Mouse (Mus musculus): ENCODE results near the gene Ppm1m. TPM values are rescaled to one million over a fixed set of nuclear protein-coding genes. Genes with fewer than 3 reads are reported as not detected.
A peak's percentile ranks its signal among the peaks of the same experiment; 100 is the strongest.

The Ppm1m gene
- polyA plus RNA-seq, 1 experiment from 2014 or later = 11.5 TPM

DNA sequence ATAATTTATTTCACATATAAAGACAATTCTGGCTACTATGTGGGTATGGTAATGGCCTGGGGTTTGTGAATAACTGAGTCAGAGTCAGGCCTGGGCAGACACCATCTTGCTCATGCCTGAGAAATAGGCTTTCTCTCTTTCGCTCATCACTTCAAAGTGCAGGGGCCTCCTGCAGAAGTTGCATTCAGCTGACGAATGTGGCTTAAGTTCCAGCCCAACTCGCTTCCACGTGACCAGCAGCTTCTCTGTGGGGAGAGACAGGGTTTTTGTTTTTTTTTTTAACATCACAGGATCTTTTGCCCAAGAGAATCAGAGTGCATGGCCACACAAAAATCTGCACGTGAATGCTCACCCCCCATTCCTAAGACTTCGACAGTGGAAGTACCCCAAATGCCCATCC is 34.4 kb upstream of the Ppm1m start:
- Histone ChIP-seq H3K9me3 (replicated peaks; ENCODE audit: control insufficient read depth, low read length) (no peaks in the 10 kb centered on the region), H3K27ac (ENCODE audit: low read length) (no peak overlapping the region), H3K9ac (ENCODE audit: low read depth, low read length) (no peak overlapping the region), H3K4me3 (ENCODE audit: low read depth, low read length) (no peak overlapping the region), H3K36me3 (ENCODE audit: control insufficient read depth, insufficient read depth) (peaks cover 26% of the 10 kb centered on the region), H3K27me3 (ENCODE audit: control insufficient read depth, insufficient read depth, low read depth, low read length) (no peaks in the 10 kb centered on the region), H3K4me2 (ENCODE audit: low read depth, low read length) (no peak overlapping the region), H3K4me1 (ENCODE audit: control insufficient read depth, low read depth, low read length) (no peaks in the 10 kb centered on the region; the same call in 1 of the 2 replicates)
- no peak for ATAC-seq (ENCODE audit: low read depth)
- WGBS (ENCODE audit: insufficient replicate concordance) = 75% methylated on average over 6 of the region's 6 CpGs

DNA sequence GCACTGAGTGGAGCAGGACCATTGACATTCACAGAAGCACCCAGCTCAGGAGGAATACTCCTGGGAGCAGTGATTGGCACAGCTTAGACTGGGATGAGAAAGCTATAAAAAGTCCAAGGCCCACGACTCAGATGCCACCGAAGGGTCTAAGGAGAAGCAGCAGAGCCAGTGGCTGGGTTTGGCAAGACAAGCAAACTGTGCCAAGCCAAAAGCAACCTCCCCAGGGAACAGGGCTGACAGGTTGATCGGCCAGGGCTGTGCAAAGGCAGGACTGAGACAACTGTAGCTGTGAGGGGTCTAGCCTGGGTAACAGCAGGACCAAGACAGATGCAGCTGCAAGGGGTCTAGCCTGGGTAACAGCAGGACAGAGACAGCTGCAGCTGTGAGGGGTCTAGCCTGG is 33.4 kb upstream of the Ppm1m start:
- Histone ChIP-seq H3K27me3 (ENCODE audit: control insufficient read depth, insufficient read depth, low read depth, low read length) (no peaks in the 10 kb centered on the region), H3K4me3 (ENCODE audit: low read depth, low read length) (no peak overlapping the region), H3K36me3 (ENCODE audit: control insufficient read depth, insufficient read depth) (peaks cover 20% of the 10 kb centered on the region), H3K4me2 (ENCODE audit: low read depth, low read length) (no peak overlapping the region), H3K27ac (ENCODE audit: low read length) (no peak overlapping the region), H3K9me3 (replicated peaks; ENCODE audit: control insufficient read depth, low read length) (no peaks in the 10 kb centered on the region), H3K4me1 (ENCODE audit: control insufficient read depth, low read depth, low read length) (no peaks in the 10 kb centered on the region; the same call in 1 of the 2 replicates), H3K9ac (ENCODE audit: low read depth, low read length) (no peak overlapping the region)
- ATAC-seq (ENCODE audit: low read depth) = no peak
- 70% methylated on average over 3 of the region's 3 CpGs for WGBS (ENCODE audit: insufficient replicate concordance)

DNA sequence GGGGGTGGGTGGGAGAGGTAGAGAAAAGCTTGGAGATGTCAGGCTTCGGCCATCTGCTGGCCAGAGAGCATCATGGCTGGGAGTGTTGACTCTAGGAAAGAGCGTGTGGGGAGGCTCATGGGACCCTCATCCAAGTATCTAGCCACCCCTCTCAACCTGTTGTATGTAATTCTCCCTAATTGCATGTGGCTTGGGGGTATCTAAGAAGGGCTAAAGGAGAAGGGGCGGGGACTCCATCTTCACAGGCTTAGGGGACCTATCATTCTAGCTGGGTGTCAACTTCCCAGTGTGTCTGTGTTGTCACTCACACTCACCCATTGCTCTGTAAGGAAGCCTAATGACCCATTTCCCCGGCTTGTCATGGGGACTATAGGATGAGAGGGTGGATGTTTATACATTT is 32.3 kb upstream of the Ppm1m start:
- no peak for ATAC-seq (ENCODE audit: low read depth)
- Histone ChIP-seq H3K9ac (ENCODE audit: low read depth, low read length) (no peak overlapping the region), H3K4me1 (ENCODE audit: control insufficient read depth, low read depth, low read length) (no peaks in the 10 kb centered on the region; the same call in 1 of the 2 replicates), H3K36me3 (ENCODE audit: control insufficient read depth, insufficient read depth) (peaks cover 13% of the 10 kb centered on the region), H3K4me3 (ENCODE audit: low read depth, low read length) (no peak overlapping the region), H3K4me2 (ENCODE audit: low read depth, low read length) (no peak overlapping the region), H3K27me3 (ENCODE audit: control insufficient read depth, insufficient read depth, low read depth, low read length) (0 out of 2 replicates have a peak, but pooled peaks cover 3% of the 10 kb centered on the region), H3K27ac (ENCODE audit: low read length) (no peak overlapping the region), H3K9me3 (replicated peaks; ENCODE audit: control insufficient read depth, low read length) (no peaks in the 10 kb centered on the region)
- 65% methylated on average over 4 of the region's 4 CpGs for WGBS (ENCODE audit: insufficient replicate concordance)

DNA sequence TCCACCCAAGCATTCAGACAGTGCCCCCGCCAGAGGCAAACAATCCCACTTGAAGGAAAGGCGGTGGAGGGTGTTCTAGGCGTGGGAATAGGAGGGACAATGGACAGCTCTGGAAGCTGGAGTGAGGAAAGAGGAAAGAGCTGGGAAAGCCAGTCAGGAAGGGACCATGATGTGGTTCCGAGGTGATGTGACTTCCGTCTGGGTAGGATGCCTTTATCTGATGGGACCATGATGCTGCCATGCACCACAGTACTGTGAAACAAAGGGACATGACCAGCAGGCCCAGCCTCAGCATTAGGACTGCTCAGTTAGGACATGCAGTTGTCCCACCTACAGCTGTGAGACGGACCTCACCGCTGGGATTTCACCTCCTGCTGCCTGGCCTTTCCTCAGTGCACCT is 31.7 kb upstream of the Ppm1m start:
- H3K9me3 ChIP-seq (replicated peaks; ENCODE audit: control insufficient read depth, low read length) = no peaks in the 10 kb centered on the region
- no peak overlapping the region for H3K27ac ChIP-seq (ENCODE audit: low read length)
- peaks cover 11% of the 10 kb centered on the region for H3K36me3 ChIP-seq (ENCODE audit: control insufficient read depth, insufficient read depth)
- H3K4me3 ChIP-seq (ENCODE audit: low read depth, low read length) = no peak overlapping the region
- ATAC-seq (ENCODE audit: low read depth) = no peak
- no peak overlapping the region for H3K4me2 ChIP-seq (ENCODE audit: low read depth, low read length)
- H3K4me1 ChIP-seq (ENCODE audit: control insufficient read depth, low read depth, low read length) = no peaks in the 10 kb centered on the region; the same call in 1 of the 2 replicates
- peaks cover 7% of the 10 kb centered on the region for H3K27me3 ChIP-seq (ENCODE audit: control insufficient read depth, insufficient read depth, low read depth, low read length)
- WGBS (ENCODE audit: insufficient replicate concordance) = 51% methylated on average over 7 of the region's 7 CpGs
- H3K9ac ChIP-seq (ENCODE audit: low read depth, low read length) = no peak overlapping the region

DNA sequence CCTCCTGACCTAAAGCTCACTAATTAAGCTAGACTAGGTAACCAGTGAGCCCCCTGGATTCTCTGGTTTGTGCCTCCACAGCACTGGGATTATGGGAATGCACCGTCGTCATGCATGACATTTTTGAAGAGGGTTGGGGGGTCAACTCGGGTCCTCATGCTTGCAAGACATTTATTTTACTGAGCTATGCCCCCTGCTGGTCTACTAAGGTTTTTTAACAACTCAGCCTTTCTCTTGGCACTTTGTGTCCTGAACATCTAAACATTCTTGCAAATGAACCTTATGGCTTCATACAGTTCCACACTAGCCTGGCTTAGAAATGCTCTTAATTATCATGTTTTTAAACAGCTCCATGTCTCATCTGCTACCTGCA is 31.2 kb upstream of the Ppm1m start:
- Histone ChIP-seq H3K4me2 (ENCODE audit: low read depth, low read length) (no peak overlapping the region), H3K4me1 (ENCODE audit: control insufficient read depth, low read depth, low read length) (no peaks in the 10 kb centered on the region; the same call in 1 of the 2 replicates), H3K9ac (ENCODE audit: low read depth, low read length) (no peak overlapping the region), H3K9me3 (replicated peaks; ENCODE audit: control insufficient read depth, low read length) (no peaks in the 10 kb centered on the region), H3K27me3 (ENCODE audit: control insufficient read depth, insufficient read depth, low read depth, low read length) (peaks cover 12% of the 10 kb centered on the region), H3K36me3 (ENCODE audit: control insufficient read depth, insufficient read depth) (peaks cover 10% of the 10 kb centered on the region), H3K4me3 (ENCODE audit: low read depth, low read length) (no peak overlapping the region), H3K27ac (ENCODE audit: low read length) (peak overlapping the region; percentile 21; the same call in 1 of the 2 replicates)
- WGBS (ENCODE audit: insufficient replicate concordance) = 23% methylated on average over 3 of the region's 3 CpGs
- no peak for ATAC-seq (ENCODE audit: low read depth)

DNA sequence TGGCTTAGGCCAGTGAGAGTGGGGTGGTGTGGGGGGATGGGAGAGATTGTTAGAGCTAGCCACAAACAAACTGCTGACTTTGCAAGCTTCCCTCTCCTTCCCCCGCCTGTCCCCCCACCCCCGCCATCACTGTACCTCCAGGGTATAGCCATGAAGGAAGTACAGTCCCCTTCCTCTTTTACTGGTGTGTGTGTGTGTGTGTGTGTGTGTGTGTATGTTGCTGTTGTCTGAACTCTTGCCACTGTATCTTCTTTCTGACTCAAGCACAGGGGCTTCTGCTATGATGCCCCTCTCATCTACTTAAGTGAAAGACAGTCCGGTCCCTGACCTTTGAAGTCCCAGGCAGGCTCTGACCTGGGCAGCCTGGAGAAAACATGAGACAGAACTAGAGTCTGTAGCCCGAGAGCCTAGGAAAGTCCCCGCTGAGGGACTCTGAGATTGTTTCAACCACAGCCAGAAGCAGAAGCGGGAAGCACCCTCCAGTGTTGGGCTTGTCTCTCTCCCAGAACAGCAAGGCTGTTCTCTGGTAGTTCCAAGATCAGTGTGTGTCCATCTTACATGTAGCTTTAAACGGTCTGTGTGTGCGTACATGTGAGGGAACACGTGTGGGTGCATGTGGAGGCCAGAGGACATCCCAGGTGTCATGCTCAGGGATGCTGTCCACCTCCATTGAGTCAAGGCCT is 30.6 kb upstream of the Ppm1m start:
- peaks cover 6% of the 10 kb centered on the region; the same call in 1 of the 2 replicates for H3K36me3 ChIP-seq (ENCODE audit: control insufficient read depth, insufficient read depth)
- no peak overlapping the region for H3K9ac ChIP-seq (ENCODE audit: low read depth, low read length)
- H3K4me3 ChIP-seq (ENCODE audit: low read depth, low read length) = no peak overlapping the region
- no peak overlapping the region for H3K4me2 ChIP-seq (ENCODE audit: low read depth, low read length)
- peak overlapping the region; percentile 21; the same call in 1 of the 2 replicates for H3K27ac ChIP-seq (ENCODE audit: low read length)
- H3K9me3 ChIP-seq (replicated peaks; ENCODE audit: control insufficient read depth, low read length) = no peaks in the 10 kb centered on the region
- 40% methylated on average over 9 of the region's 9 CpGs for WGBS (ENCODE audit: insufficient replicate concordance)
- peak; percentile 49 for ATAC-seq (ENCODE audit: low read depth)
- peaks cover 18% of the 10 kb centered on the region for H3K27me3 ChIP-seq (ENCODE audit: control insufficient read depth, insufficient read depth, low read depth, low read length)
- H3K4me1 ChIP-seq (ENCODE audit: control insufficient read depth, low read depth, low read length) = no peaks in the 10 kb centered on the region; the same call in 1 of the 2 replicates

DNA sequence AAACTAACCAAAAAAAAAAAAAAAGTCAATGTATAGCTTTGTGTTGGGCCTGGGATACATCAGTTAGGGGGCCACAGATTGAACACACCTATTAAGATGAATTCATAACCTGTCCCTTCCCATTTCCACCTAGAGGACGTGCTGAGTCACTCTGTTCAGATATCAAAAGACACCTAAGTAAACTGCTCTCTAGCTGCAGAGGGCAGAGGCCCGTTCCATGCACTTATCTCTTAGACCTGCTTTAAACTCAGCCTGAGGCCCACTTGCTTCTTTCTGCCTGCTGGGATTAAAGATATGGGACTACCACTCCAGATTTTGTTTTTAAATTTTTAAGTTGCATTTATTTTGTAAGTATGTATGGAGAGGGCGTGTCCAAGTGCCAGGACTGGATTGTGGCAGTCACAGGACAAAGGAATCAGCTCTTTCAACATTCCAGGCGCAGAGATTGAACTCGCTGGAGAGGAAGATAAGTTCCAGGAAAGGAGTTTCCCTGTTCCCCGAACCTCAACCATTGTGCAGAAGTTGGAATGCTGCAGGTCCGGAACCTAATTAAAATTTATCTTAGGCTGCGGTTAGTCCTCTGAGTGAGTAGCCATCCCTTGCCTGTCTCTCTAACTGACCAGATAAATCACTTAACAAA is 28.4 kb upstream of the Ppm1m start:
- Histone ChIP-seq H3K36me3 (ENCODE audit: control insufficient read depth, insufficient read depth) (no peaks in the 10 kb centered on the region), H3K27me3 (ENCODE audit: control insufficient read depth, insufficient read depth, low read depth, low read length) (peaks cover 26% of the 10 kb centered on the region), H3K9me3 (replicated peaks; ENCODE audit: control insufficient read depth, low read length) (no peaks in the 10 kb centered on the region), H3K4me1 (ENCODE audit: control insufficient read depth, low read depth, low read length) (no peaks in the 10 kb centered on the region; the same call in 1 of the 2 replicates), H3K4me2 (ENCODE audit: low read depth, low read length) (no peak overlapping the region), H3K9ac (ENCODE audit: low read depth, low read length) (no peak overlapping the region), H3K27ac (ENCODE audit: low read length) (no peak overlapping the region), H3K4me3 (ENCODE audit: low read depth, low read length) (no peak overlapping the region)
- WGBS (ENCODE audit: insufficient replicate concordance) = 45% methylated on average over 8 of the region's 8 CpGs
- ATAC-seq (ENCODE audit: low read depth) = no peak

DNA sequence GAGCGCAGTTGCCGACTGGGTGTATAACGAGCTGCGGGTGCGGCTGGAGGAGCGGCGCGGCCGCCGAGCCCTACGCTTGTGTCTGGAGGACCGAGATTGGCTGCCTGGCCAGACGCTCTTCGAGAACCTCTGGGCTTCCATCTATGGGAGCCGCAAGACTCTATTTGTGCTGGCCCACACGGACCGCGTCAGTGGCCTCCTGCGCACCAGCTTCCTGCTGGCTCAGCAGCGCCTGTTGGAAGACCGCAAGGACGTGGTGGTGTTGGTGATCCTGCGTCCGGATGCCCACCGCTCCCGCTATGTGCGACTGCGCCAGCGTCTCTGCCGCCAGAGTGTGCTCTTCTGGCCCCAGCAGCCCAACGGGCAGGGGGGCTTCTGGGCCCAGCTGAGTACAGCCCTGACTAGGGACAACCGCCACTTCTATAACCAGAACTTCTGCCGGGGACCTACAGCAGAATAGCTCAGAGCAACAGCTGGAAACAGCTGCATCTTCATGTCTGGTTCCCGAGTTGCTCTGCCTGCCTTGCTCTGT is 26.7 kb upstream of the Ppm1m start:
- Histone ChIP-seq H3K9me3 (replicated peaks; ENCODE audit: control insufficient read depth, low read length) (no peaks in the 10 kb centered on the region), H3K4me3 (ENCODE audit: low read depth, low read length) (peak overlapping the region; percentile 29), H3K4me2 (ENCODE audit: low read depth, low read length) (peak overlapping the region; percentile 45), H3K9ac (ENCODE audit: low read depth, low read length) (no peak overlapping the region), H3K4me1 (ENCODE audit: control insufficient read depth, low read depth, low read length) (no peaks in the 10 kb centered on the region; the same call in 1 of the 2 replicates), H3K27me3 (ENCODE audit: control insufficient read depth, insufficient read depth, low read depth, low read length) (peaks cover 26% of the 10 kb centered on the region), H3K27ac (ENCODE audit: low read length) (no peak overlapping the region), H3K36me3 (ENCODE audit: control insufficient read depth, insufficient read depth) (no peaks in the 10 kb centered on the region)
- no peak for ATAC-seq (ENCODE audit: low read depth)
- 5% methylated on average over 34 of the region's 34 CpGs for WGBS (ENCODE audit: insufficient replicate concordance)
